Mouse (Mus musculus) liver, adult 10 weeks (tissue): ENCODE results near the gene Skint4. TPM values are rescaled to one million over a fixed set of nuclear protein-coding genes. Genes with fewer than 3 reads are reported as not detected.

Experiments
- polyA plus RNA-seq: library from polyadenylated mRNA; stranded (reverse); fragments of 350-450 nt; fragmentation: Illumina TruSeq; extraction: RNeasy Lipid Tissue Mini Kit (QIAGEN cat#74804); gene quantifications from one replicate; pipeline ENCODE4 v1.2.3, GENCODE M21; 2014; ENCODE audit warnings: low read depth, low replicate concordance

Skint4 gene
- polyA plus RNA-seq = not detected

DNA sequence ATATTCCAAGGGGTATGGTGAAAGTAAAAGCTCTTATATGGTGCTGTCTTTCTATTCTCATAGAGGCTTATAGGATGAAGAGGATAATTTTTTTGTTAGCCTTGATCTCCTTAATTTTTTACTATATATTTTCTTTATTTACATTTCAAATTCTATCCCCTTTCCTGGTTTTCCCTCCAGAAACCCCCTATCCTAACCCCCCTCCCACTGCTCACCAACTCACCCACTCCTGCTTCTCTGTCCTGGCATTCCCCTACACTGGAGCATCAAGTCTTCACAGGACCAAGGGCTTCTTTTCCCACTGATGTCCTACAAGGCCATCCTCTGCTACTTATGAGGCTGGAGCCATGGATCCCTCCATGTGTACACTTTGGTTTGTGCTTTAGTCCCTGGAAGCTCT, at the start of gene Skint4:
Gene Skint4 (plus strand): TSS at position 301 of the 400 bp plus-strand sequence.

Other genes with a start within 250 kb of the Skint4 start
- not detected for gene Slc5a9, start 169.1 kb upstream of the Skint4 start, polyA plus RNA-seq
- gene Skint8, start 152.6 kb upstream of the Skint4 start, polyA plus RNA-seq = not detected
- gene Skint7, start 99.1 kb upstream of the Skint4 start, polyA plus RNA-seq = not detected
- gene Skint1, start 65.7 kb upstream of the Skint4 start, polyA plus RNA-seq = not detected
- gene Skint3, start 160.2 kb downstream of the Skint4 start, polyA plus RNA-seq = 0.13 TPM